Mouse (Mus musculus) small intestine, adult 2 months (tissue): Measurements from ENCODE around the gene Gpr139.

Source experiments
- CTCF ChIP-seq: fragments of 200-500 bp; IDR thresholded peaks from 2 replicates; pipeline ENCODE4 v1.5.1; 2012; ENCODE audit warnings: low read depth, mild to moderate bottlenecking, control low read depth, inconsistent platforms, low read length, moderate library complexity, mixed read lengths; ENCODE audit not compliant: insufficient replicate concordance, insufficient read length; ENCODE audit errors: extremely low read depth
- POLR2A ChIP-seq: fragments of 200-500 bp; IDR thresholded peaks from 2 replicates; pipeline ENCODE4 v1.6.1; 2012; ENCODE audit warnings: low read depth, mild to moderate bottlenecking, control low read depth, inconsistent platforms, low read length, moderate library complexity

GRCm38 (mm10) chr7:119096583-119096982 is 87.8 kb downstream of the Gpr139 start:
- TF ChIP-seq CTCF = no peak
- TF ChIP-seq POLR2A = no peak
